Mouse (Mus musculus): ENCODE results near the gene Mgst3. TPM values are rescaled to one million over a fixed set of nuclear protein-coding genes. Genes with fewer than 3 reads are reported as not detected.
"Not testable (repeated sequence)": the region's sequence is repeated elsewhere in the genome, so short reads cannot be mapped to it uniquely, and the experiment has no call there.

Gene Mgst3
- total RNA-seq, 2 experiments from 2014 or later: 191 to 207 TPM

GRCm38 (mm10) chr1:167365808-167366207 lies 27.8 kb downstream of the Mgst3 start:
- DNase-seq: peak; percentile 63 to 71
- intact Hi-C loops (cut with DNase I): no loop called here

GRCm38 (mm10) chr1:167363322-167363721 lies 30.3 kb downstream of the Mgst3 start:
- DNase-seq: no peak

DNA sequence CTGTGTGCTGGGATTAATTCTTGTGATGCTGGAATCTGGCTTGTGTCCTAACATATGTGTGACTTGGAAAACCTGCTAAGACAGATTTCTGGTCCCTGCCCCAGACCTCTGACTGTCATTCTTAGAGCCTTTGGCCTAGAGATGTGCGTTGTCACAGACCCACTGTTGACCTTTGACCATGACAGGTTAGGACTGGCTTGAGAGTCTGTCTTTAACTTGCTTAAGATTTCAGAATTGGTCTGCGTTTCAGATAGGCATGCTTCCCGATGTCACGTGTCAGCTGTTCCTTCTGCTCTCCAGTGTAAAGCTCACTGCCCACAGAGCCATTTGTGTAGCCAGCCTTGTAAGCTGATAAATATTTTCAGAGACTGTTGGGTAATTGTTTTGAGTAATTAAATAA lies 30.8 kb downstream of the Mgst3 start:
- no peak for DNase-seq
- intact Hi-C loops (cut with DNase I): no loop called here

More at GRCm38 (mm10) chr1:167363322-167363721, 30.3 kb downstream of the Mgst3 start:
- intact Hi-C loops (cut with DNase I): no loop called here

- intact Hi-C loops (cut with DNase I): no loop called here
- DNase-seq: no peak
Observed at GRCm38 (mm10) chr1:167360268-167360667, 33.4 kb downstream of the Mgst3 start.

- intact Hi-C loops (cut with DNase I): no loop called here
- no peak for DNase-seq
Observed at GRCm38 (mm10) chr1:167358731-167359130, 34.9 kb downstream of the Mgst3 start.

GRCm38 (mm10) chr1:167357387-167357786 lies 36.3 kb downstream of the Mgst3 start:
- DNase-seq: no peak
- intact Hi-C loops (cut with DNase I): no loop called here

DNA sequence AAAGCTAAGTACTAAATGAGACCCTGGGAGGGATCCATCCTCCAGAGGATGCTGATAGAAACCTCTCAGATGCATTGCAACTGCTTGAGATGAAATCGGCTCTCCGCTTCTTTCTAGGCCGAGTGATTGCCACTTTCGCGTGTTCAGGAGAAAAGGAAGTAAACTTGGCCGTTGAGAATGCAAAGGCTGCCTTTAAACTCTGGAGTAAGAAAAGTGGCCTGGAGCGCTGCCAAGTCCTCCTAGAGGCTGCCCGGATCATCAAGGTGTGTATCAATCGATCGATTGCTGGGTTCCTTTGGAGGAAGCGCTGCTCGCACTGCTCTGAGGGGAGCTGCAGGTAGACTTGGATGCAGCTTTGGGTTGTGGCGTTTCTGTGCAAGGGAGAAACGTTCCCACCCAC lies 41.2 kb downstream of the Mgst3 start:
- no peak for DNase-seq
- intact Hi-C loops (cut with DNase I): no loop called here

GRCm38 (mm10) chr1:167350597-167351415 lies 42.8 kb downstream of the Mgst3 start:
- no peak for DNase-seq
- intact Hi-C loops (cut with DNase I): no loop called here

GRCm38 (mm10) chr1:167349815-167350596 lies 43.6 kb downstream of the Mgst3 start, which contains the start of gene Aldh9a1:
Gene Aldh9a1 (plus strand): TSS chr1:167349991.
- peak; percentile 95 to 98 for DNase-seq
- intact Hi-C loops (cut with DNase I): no loop called here

GRCm38 (mm10) chr1:167349206-167349605 lies 44.4 kb downstream of the Mgst3 start:
- intact Hi-C loops (cut with DNase I): not testable (repeated sequence)

GRCm38 (mm10) chr1:167345994-167346520 lies 47.6 kb downstream of the Mgst3 start:
- intact Hi-C loops (cut with DNase I); DNase-seq: not testable (repeated sequence)

More at GRCm38 (mm10) chr1:167349206-167349605, 44.4 kb downstream of the Mgst3 start:
- not testable (repeated sequence) for DNase-seq

- no peak for DNase-seq
- intact Hi-C loops (cut with DNase I): loop anchor here (5.0 kb wide), 1 partner anchor 556 kb away; no protein-coding TSS in a partner anchor
Observed at GRCm38 (mm10) chr1:167342831-167343230, 50.8 kb downstream of the Mgst3 start.

GRCm38 (mm10) chr1:167340910-167341528 lies 52.6 kb downstream of the Mgst3 start:
- no peak for DNase-seq
- intact Hi-C loops (cut with DNase I): loop anchor here (5.0 kb wide), 1 partner anchor 554 kb away; no protein-coding TSS in a partner anchor

DNA sequence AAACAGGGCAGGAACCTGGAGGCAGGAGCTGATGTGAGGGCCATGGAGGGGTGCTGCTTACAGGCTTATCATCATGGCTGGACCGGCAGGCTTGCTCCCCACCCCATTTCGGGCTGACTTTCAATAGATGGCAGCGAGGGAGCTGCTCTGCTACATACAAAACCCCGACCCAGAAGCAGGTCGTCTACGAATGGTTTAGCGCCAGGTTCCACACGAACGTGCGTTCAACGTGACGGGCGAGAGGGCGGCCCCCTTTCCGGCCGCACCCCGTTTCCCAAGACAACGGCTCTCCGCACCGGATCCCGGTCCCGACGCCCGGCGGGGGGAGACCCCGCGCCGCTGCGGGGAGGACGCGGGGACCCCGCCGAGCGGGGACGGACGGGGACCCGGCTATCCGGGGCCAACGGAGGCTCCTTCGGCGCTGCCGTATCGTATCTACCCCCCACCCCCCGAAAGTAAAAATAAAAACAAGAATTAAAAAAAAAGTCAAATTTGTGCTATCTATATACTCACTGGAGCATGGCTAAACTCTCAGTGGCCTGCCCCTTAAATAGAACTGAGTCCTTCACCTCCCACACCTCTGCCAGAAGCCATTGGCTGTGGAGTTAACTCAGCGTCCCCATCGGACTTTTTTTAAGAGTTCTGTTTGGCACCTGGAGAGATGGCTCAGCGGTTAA lies 53.4 kb downstream of the Mgst3 start:
- DNase-seq: peak in 1 of 2 experiments; percentile 27
- intact Hi-C loops (cut with DNase I): loop anchor here (5.0 kb wide), 1 partner anchor 553 kb away; no protein-coding TSS in a partner anchor

- no peak for DNase-seq
- intact Hi-C loops (cut with DNase I): loop anchor here (10.0 kb wide), 1 partner anchor 594 kb away; no protein-coding TSS in a partner anchor
Observed at GRCm38 (mm10) chr1:167339177-167339781, 54.4 kb downstream of the Mgst3 start.

GRCm38 (mm10) chr1:167337463-167338095 lies 56.1 kb downstream of the Mgst3 start:
- peak; percentile 87 to 94 for DNase-seq
- intact Hi-C loops (cut with DNase I): loop anchor here (1.0 to 10.0 kb wide), 2 partner anchors 117 to 593 kb away; no protein-coding TSS in a partner anchor

DNA sequence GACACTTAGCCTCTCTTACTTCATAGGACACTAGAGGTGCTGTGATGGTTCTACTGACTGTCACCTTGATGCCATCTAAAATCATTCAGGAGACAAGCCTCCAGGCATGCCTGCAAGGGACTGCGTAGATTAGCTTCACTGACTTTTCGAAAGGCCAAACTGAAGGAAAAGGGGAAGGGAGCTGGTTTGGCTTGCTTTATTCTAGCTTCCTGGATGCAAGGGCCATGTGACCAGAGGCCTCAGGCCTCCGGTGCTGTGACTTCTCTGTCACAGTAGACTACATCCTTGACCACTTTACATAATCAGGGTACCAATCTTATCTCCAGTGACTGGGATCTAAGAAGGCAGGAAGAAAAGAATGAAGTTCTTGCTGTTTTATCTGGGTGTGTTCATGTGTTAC lies 57.2 kb downstream of the Mgst3 start:
- DNase-seq: no peak
- intact Hi-C loops (cut with DNase I): loop anchor here (10.0 kb wide), 1 partner anchor 592 kb away; no protein-coding TSS in a partner anchor

GRCm38 (mm10) chr1:167331106-167331505 lies 62.5 kb downstream of the Mgst3 start:
- no peak for DNase-seq
- intact Hi-C loops (cut with DNase I): loop anchor here (10.0 kb wide), 1 partner anchor 586 kb away; no protein-coding TSS in a partner anchor

DNA sequence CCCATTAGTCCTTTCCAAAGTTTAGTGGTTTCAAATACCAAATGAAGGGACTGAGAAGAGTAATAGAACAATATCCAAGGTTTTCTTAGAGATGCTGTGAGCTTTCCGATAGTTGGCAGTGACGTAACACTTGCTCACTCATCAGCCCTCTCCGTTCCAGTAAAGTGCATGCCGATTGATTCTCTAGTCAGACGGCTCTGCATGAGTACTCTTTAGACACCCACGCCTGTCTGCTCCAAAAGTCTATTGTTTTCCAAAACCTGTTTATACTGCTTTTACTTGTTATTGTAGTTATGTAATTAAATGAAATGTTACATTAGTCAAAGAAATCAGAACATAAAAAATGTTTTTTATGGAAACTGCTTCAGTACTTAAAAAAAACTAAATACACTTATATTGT lies 64.9 kb downstream of the Mgst3 start:
- DNase-seq: no peak
- intact Hi-C loops (cut with DNase I): no loop called here

All from heart, postnatal 10 days (tissue).